Mouse (Mus musculus): ENCODE measurements around the gene Rad21l.
"Not testable (repeated sequence)": the region's sequence is repeated elsewhere in the genome, so short reads cannot be mapped to it uniquely, and the experiment has no call there.

Gene Rad21l

DNA sequence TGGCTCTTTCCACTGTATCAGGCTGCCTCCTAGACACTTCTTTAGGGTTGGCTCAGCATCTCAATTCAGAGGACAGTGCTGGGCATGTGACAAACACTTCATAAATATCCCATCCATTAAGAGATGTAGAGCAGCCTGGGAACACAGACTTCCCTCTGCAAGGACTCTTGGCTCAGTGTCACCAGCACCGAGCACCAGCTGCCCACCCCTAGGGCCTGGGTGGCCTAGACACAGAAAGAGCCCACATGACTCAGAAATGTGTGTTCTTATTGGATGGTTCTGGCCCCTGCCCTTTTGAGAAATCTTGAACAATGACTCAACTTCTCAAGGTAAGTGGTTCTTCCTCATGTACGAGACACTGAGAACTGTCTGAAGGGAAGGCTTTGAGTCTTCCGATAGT is 40.3 kb downstream of the Rad21l start:
- no peak for DNase-seq (ENCODE audit: low spot score)

DNA sequence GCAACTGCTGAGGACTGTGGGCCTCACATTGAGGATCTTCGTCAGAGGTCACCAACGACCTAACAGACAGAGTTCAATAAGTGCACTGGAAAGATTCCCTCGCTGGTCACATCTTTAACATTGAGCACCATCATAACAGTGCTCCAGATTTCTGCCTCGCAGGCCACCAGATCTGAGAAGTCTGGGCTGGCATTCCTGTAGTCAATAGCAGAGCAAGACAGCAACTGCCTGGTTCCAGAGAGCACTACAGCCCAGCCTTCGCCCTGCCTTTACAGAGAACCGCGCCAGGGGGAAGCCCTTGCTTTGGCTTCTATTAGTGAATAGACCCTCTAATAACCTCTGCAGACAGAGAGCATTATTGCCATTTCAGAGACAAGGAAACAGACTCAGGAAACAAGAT is 42.0 kb downstream of the Rad21l start:
- no peak for DNase-seq (ENCODE audit: low spot score)

DNA sequence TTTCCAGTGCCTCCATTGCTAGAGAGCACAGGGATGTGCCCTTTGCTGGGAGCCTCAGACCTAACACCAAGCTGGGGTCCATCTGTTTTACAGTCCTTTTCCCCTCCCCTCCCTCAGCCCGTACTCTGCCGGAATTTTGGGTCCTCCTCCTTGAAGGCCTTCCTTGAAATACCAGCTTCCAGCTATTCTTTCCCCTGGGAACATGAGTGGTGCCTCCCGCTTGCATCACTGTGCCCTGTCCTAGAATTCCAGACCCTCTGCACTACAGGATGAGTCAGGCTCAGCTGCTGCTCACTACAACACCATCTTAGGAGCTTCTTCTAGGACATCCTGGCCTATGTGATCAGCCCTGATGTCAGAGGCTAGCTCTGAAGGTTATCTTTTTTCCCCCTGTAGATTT is 44.6 kb downstream of the Rad21l start:
- no peak for DNase-seq (ENCODE audit: low spot score)

DNA sequence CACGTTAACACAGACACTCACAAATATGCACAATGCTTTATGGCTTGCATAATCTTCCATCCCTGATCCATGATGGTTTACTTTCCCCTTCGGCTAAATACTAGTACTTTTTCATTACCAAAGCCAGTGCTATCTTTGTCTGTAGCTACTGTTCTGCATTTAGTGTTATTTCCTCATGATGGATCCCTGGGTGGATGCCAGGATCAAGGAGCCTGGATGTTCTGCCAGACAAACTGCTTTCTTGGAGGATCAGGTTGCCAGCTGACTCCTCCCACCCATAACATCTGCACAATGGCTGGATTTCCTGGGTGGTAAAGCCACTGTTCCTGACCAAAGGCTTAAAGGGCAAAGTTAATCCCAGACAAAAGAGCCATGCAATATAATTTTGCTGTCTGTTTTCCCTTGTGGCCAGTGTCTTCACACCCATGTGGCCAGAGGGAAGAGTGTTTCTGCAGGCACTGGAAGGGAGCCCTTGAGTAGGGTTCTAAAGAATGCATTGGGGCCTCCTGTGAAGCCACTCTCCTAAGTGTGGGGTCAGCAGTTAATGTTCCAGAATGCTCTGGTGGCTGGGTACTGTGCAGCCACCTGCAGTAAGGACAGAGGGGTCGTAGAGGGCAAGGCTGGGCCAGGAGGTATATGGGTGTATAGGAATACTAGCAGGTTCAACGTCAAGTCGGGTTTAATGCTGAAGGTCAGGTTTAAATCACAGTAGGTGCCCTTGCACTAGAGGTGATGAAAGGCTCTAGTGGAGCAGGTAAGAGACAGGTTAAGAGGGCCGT is 51.6 kb downstream of the Rad21l start:
- no peak for DNase-seq (ENCODE audit: low spot score)

DNA sequence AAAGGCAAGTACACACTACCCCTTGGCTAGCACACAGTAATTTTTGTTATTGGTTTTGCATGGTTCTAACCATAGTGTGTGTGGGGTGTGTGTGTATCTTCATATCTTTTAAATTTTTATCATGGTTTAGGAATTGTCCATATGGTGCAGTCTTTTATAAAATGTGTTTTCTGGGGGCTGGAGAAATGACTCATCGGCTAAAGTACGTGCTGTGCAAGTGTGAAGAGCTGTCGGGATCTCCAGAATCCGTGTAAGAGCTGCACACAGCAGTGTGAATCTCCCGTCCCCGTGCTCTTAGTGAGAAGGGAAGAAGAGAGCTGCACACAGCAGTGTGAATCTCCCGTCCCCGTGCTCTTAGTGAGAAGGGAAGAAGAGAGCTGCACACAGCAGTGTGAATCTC is 52.6 kb downstream of the Rad21l start:
- not testable (repeated sequence) for DNase-seq (ENCODE audit: low spot score)

DNA sequence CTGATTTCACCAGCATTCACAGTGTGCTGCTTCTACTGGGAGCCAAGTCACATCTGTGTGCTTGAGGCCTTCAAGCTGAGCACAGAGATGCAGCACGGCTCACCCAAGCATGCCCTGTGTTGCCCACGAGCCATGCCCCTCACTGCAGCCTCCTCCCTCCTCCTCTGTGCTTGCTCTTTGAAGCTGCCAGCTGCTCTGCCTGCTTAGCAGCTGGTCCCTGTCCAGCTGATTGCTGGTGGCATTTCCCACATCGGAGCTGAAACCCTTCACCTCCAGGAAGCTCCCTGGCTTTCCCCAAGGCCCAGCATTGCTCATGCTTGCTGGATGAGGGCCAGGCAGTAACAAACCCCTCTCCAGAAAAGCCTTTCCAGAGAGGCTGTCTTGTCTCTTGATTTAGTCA is 58.4 kb downstream of the Rad21l start:
- no peak for DNase-seq (ENCODE audit: low spot score)

DNA sequence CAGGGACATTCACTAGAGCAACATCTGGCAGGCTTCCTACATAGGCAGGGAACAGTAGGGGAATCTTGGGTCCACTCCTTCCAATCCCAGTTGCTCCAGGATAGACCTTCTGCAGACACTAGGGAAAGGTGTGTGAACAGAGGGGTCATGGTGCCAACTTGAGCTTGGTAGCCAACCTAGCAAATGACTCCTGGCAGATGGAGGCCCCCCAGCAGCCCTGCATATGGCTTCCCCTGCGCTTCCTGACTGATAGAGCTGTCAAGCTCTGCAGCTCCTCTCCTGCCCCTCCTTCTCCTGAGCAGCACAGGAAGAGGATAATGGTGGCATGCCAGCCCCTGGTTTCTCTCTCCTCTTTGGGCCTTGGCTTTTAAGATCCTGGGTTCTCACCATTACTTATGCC is 59.9 kb downstream of the Rad21l start:
- no peak for DNase-seq (ENCODE audit: low spot score)

DNA sequence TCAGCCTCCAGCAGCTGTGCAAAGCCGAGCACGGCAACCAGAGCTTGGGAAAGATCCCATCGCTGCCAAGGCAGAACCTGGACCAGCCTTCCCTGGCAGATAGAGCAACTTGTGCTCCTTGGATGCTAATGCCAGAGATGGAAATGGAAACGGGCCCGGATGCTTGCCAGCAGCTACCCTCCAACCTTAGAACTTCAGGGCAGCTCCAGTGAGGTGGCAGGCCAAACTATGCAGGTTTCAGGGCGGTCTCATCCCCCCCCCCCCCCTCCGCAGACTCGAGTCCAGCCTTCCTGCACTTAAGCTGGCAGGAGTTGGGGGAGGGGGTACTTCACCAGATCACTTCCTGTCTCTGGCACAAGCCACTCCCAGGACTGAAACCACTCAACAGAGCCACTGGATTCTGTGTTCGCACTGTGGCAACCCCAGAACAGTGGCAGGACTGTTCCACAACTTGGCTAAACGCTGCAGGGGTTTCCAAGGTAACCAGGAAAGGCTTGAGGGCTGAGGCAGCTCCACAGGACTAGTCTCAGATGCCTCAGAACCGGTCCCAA is 62.8 kb downstream of the Rad21l start:
- no peak for DNase-seq (ENCODE audit: low spot score)

DNA sequence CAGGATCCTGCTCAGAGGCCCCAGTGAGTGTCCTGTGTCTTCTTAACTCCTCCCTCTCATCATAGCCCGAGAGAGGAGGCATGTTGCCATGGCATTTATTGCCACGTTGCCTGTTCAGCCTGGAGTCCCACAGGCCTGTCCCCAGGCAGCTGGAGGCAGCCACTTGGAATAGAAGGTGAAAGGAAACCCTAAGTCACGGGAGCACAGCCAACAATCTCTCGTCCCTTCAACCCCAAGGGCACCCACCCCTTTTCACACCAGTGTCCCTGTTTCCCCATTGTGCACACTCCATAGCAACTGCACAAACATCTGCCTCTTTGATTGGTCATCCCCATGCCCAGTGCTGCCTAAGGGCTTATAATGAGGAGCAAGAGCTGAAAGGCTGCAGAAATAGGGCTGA is 64.7 kb downstream of the Rad21l start:
- DNase-seq (ENCODE audit: low spot score) = no peak

DNA sequence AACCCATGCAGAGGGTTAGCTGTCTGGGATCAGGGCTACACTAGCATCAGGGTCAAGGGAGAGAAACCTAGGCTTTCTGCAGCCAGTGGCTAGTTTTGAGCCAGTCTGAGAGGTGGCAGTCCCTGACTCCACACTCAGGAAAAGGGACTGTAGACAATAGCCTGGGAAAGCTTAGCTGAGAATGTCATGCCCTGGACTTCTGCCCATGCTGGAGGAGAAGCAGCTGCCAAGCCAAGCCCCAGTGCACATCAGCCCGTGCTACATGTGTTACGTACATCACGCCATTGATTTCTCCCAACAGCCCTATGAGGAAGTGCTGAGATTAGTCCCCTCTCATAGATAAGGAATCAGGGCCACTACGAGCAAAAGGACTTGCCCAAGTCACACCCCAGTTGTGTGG is 66.2 kb downstream of the Rad21l start:
- no peak for DNase-seq (ENCODE audit: low spot score)

DNA sequence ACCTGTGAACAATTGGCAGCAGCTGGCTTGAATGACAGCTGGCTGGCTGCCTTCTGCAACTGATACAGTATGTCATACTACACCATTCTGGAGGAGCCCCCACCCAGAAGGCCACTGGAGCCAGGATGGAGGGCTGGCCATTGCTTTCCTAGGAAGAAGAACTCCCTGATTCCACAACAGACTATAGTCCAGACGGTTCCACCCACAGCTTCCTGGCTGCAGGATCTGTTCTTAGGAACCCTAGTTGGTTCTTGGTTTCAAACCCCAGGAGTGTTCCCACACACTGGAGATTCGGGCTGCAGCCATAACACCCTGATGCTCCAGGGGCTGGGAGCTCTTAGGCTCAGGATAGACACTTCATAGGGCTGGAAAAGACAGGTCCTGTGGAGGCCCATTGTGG is 70.3 kb downstream of the Rad21l start:
- DNase-seq (ENCODE audit: low spot score) = no peak
